Mouse (Mus musculus): ENCODE measurements around the gene Rnf212b.

- TF ChIP-seq GATA1 (IDR thresholded peaks at IDR 0.05; ENCODE audit: borderline replicate concordance, low read length) (no peak), FLI1 (IDR thresholded peaks at IDR 0.05; ENCODE audit: low read length) (no peak)
Observed at GRCm38 (mm10) chr14:54893651-54894181, 79.8 kb downstream of the Rnf212b start.
